ENCODE assay signal across 17 mouse cellular contexts in the genomic region with DNA sequence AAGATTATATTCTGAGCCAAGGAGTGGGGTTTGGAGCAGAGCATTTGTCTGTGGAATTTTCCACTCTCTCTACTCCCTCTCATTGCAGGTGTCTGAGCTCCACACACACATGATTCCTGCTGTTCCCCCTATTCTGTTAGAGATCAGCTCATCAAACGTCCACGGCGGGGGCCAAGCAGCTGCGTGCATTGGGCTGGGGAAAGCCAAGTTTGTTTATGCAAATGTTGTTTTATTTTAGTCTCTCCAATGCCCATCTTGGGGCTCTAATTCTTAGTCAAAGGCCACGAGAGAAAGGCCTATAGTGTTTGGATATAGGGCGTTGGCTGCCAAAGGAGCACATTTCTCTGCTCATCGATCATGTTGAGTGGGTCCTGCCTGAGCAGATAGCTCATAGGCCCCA.
"Had no signal": no experiment of that assay in that cellular context is flagged by ENCODE, and none has a peak within 500 bp of the region (broad histone marks: within the 10 kb centered on the region; RNA-seq: fewer than 3 reads in every experiment).

No protein-coding gene starts in this region.

- H3K36me3 ChIP-seq: intestine, embryonic 15.5 days; limb, embryonic 12.5 days; liver, embryonic 13.5 days; lung, embryonic 15.5 days had no signal

- H3K9ac ChIP-seq: intestine, embryonic 15.5 days; limb, embryonic 12.5 days; liver, embryonic 13.5 days; liver, postnatal 0 days; lung, embryonic 15.5 days had no signal

- DNase-seq: kidney, adult 18-20 months; kidney, postnatal 10 days; layer of hippocampus, adult 9-11 months; layer of hippocampus, postnatal 36 days; liver; liver, embryonic 13.5 days; liver, postnatal 0 days; lung, postnatal 14 days; retina, postnatal 1 day; thymus, adult 18-20 months; thymus, postnatal 14 days had no signal

- H3K27me3 ChIP-seq: intestine, embryonic 15.5 days; limb, embryonic 12.5 days; liver, embryonic 13.5 days; lung, embryonic 15.5 days; megakaryocyte, embryonic 14.5 days had no signal

- H3K27ac ChIP-seq: intestine, embryonic 15.5 days; limb, embryonic 12.5 days; liver, embryonic 13.5 days; lung, embryonic 15.5 days; macrophage; stomach, postnatal 0 days had no signal

- ATAC-seq: intestine, embryonic 15.5 days; liver, postnatal 0 days had no signal

- H3K4me1 ChIP-seq: intestine, embryonic 15.5 days; limb, embryonic 12.5 days; liver, embryonic 13.5 days; lung, embryonic 15.5 days; megakaryocyte, embryonic 14.5 days had no signal

- H3K4me2 ChIP-seq: intestine, embryonic 15.5 days; limb, embryonic 12.5 days; liver, embryonic 13.5 days; lung, embryonic 15.5 days had no signal

- H3K4me3 ChIP-seq: intestine, embryonic 15.5 days; limb, embryonic 12.5 days; liver, embryonic 13.5 days; lung, embryonic 15.5 days; megakaryocyte, embryonic 14.5 days had no signal

- H3K9me3 ChIP-seq: intestine, embryonic 15.5 days; limb, embryonic 12.5 days; liver, embryonic 13.5 days; lung, embryonic 15.5 days; megakaryocyte, embryonic 14.5 days had no signal
